Mouse (Mus musculus): ENCODE measurements around the gene Lcn2. TPM values are rescaled to one million over a fixed set of nuclear protein-coding genes. Genes with fewer than 3 reads are reported as not detected.

Lcn2 gene
- polyA plus RNA-seq, 1 experiment, result 32.0 TPM

DNA sequence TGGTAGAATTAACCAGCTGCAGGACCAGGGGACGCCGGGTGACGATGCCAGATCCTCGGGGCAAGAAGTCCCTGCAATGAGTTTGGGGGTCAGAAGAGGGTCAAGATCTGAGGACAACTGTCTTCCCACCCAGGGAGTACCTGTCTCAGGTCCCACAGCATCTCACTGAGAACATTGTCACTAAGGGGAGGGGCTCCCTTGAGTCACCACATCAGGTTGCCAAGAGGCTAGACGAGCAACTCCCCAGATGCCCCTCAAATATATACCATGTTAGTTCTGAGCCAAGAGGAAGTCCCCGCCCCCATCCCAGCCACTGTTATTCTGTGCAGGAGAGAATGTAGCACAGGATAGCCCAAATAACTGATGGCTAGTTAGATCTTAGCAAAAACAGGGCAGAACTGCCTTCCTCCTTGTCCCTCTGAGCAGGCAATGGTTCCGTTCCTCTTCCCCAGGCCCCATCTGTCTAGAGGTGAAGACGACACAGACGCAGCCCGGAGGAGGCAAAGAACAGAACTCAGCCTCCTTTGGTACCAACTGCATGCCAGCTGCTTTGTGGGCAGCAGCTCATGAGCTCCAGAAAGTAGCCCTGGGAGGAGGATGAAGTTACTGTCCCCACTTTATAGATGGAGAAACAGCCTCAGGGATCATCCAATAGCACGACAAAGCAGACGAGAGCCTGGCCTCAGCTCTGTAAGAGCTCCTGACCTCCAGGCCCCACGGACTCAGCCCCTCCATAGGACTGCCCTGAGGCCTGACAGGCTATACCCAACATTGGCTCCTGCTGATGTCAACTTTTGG lies 47.0 kb downstream of the Lcn2 start:
- Histone ChIP-seq H3K27me3 (replicated peaks) (peaks cover 73% of the 10 kb centered on the region), H3K9me3 (peaks cover 6% of the 10 kb centered on the region), H3K4me3 (replicated peaks) (no peak overlapping the region), H3K36me3 (replicated peaks; ENCODE audit: low read length) (no peaks in the 10 kb centered on the region), H3K4me1 (peaks cover 7% of the 10 kb centered on the region)
- no peak for TF ChIP-seq GATA1 (IDR thresholded peaks at IDR 0.05; ENCODE audit: borderline replicate concordance, low read length)
- no peak for TF ChIP-seq FLI1 (IDR thresholded peaks at IDR 0.05; ENCODE audit: low read length)

DNA sequence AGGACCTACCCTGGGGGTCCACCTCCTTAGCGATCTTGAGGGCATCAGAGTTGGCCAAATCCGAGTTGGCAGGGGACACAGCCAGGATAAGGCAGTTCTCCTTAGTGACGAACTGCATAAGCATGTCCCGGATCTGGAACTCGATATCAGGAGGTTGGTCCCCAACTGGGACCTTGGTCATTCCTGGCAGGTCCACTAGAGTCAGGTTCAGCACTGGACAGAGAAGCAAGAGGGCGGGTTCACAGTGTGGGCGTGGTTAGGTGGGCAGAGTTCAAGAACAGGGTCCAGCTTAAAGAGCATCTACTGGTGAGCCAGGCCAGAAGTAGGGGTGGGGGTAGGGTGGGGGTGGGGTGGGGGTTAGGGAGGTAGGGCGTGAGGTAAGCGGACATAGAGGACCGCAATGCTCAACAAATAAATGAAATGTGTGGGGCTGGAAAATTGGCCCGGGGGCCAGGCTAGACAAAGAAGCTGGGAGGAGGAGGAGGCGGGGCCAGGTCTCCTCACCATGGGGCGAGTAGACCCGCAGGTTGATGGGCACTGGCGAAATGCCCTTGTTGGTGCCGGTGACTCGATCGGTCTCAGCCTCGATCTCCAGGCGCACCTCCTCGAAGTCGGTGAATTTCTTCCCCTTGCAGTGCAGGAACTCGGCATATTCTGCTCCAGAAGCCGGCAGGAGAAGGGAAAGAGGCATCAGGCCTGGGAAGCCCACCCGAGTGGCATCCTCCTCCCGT lies 48.0 kb downstream of the Lcn2 start:
- Histone ChIP-seq H3K36me3 (replicated peaks; ENCODE audit: low read length) (no peaks in the 10 kb centered on the region), H3K4me1 (peaks cover 12% of the 10 kb centered on the region), H3K4me3 (replicated peaks) (no peak overlapping the region), H3K9me3 (peaks cover 6% of the 10 kb centered on the region), H3K27me3 (replicated peaks) (peaks cover 79% of the 10 kb centered on the region)
- TF ChIP-seq FLI1 (IDR thresholded peaks at IDR 0.05; ENCODE audit: low read length) (no peak), GATA1 (IDR thresholded peaks at IDR 0.05; ENCODE audit: borderline replicate concordance, low read length) (no peak)

DNA sequence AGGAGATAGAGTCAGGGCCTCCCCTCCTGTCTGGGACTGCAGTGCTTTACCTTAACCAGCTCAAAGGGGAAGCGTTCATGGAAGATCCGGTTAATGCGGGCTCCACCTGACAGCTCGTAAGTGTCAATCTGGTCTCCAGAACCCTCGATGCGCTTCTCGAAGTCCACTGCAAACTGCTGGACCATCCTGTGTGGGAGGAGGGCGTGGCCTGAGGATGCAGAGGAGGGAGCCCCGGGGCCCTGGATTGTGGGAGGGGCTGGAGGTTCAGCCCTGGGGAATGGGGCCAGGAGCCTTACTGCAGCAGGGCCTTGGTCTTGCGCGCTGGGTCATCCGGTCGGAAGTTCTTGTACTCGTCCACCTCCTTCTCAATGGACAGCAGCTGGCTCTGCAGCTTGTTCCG lies 52.2 kb downstream of the Lcn2 start:
- H3K4me3 ChIP-seq (replicated peaks), result no peak overlapping the region
- no peak for TF ChIP-seq FLI1 (IDR thresholded peaks at IDR 0.05; ENCODE audit: low read length)
- no peak for TF ChIP-seq GATA1 (IDR thresholded peaks at IDR 0.05; ENCODE audit: borderline replicate concordance, low read length)
- no peaks in the 10 kb centered on the region for H3K36me3 ChIP-seq (replicated peaks; ENCODE audit: low read length)
- peaks cover 83% of the 10 kb centered on the region for H3K27me3 ChIP-seq (replicated peaks)
- H3K9me3 ChIP-seq, result peaks cover 6% of the 10 kb centered on the region
- H3K4me1 ChIP-seq, result peaks cover 8% of the 10 kb centered on the region

Other genes with a start within 250 kb of the Lcn2 start
- gene Prrc2b, start 237.2 kb downstream of the Lcn2 start, polyA plus RNA-seq (2012; ENCODE audit: insufficient read depth, low replicate concordance), result 20.7 and 115 TPM in 2 replicates
- gene Pomt1, start 151.7 kb downstream of the Lcn2 start, polyA plus RNA-seq (2012; ENCODE audit: insufficient read depth, low replicate concordance), result 5.3 and 16.0 TPM in 2 replicates
- gene Uck1, start 128.1 kb downstream of the Lcn2 start, polyA plus RNA-seq (2012; ENCODE audit: insufficient read depth, low replicate concordance), result 26.0 and 29.8 TPM in 2 replicates
- gene Golga2, start 100.9 kb downstream of the Lcn2 start, polyA plus RNA-seq (2012; ENCODE audit: insufficient read depth, low replicate concordance), result 26.0 and 40.5 TPM in 2 replicates
- gene Swi5, start 100.2 kb downstream of the Lcn2 start, polyA plus RNA-seq (2012; ENCODE audit: insufficient read depth, low replicate concordance), result 652 and 1,719 TPM in 2 replicates
- 103 and 163 TPM in 2 replicates for gene Ciz1, start 35.9 kb downstream of the Lcn2 start, polyA plus RNA-seq (2012; ENCODE audit: insufficient read depth, low replicate concordance)
- 3.6 and 6.2 TPM in 2 replicates for gene Dnm1, start 34.9 kb downstream of the Lcn2 start, polyA plus RNA-seq (2012; ENCODE audit: insufficient read depth, low replicate concordance)
- gene 1110008P14Rik, start 6.3 kb downstream of the Lcn2 start, polyA plus RNA-seq (2012; ENCODE audit: insufficient read depth, low replicate concordance), result 74.3 and 79.5 TPM in 2 replicates
- 2.5 and 3.4 TPM in 2 replicates for gene Ptges2, start 7.6 kb upstream of the Lcn2 start, polyA plus RNA-seq (2012; ENCODE audit: insufficient read depth, low replicate concordance)
- 3.9 and 10.8 TPM in 2 replicates for gene Naif1, start 62.2 kb upstream of the Lcn2 start, polyA plus RNA-seq (2012; ENCODE audit: insufficient read depth, low replicate concordance)
- 7.3 and 7.9 TPM in 2 replicates for gene Slc25a25, start 63.2 kb upstream of the Lcn2 start, polyA plus RNA-seq (2012; ENCODE audit: insufficient read depth, low replicate concordance)
- 0.64 and 1.8 TPM in 2 replicates for gene Fam102a, start 147.1 kb upstream of the Lcn2 start, polyA plus RNA-seq (2012; ENCODE audit: insufficient read depth, low replicate concordance)
- gene Dpm2, start 182.6 kb upstream of the Lcn2 start, polyA plus RNA-seq (2012; ENCODE audit: insufficient read depth, low replicate concordance), result 2.8 and 10.0 TPM in 2 replicates
- not detected in 2 replicates for gene Pip5kl1, start 186.5 kb upstream of the Lcn2 start, polyA plus RNA-seq (2012; ENCODE audit: insufficient read depth, low replicate concordance)
- gene 9430097D07Rik, start 187.4 kb upstream of the Lcn2 start, polyA plus RNA-seq (2012; ENCODE audit: insufficient read depth, low replicate concordance), result not detected in 2 replicates
- 16.3 and 18.9 TPM in 2 replicates for gene St6galnac4, start 198.8 kb upstream of the Lcn2 start, polyA plus RNA-seq (2012; ENCODE audit: insufficient read depth, low replicate concordance)
- gene St6galnac6, start 211.5 kb upstream of the Lcn2 start, polyA plus RNA-seq (2012; ENCODE audit: insufficient read depth, low replicate concordance), result 36.4 and 40.9 TPM in 2 replicates
- 11.0 and 12.2 TPM in 2 replicates for gene Ak1, start 233.5 kb upstream of the Lcn2 start, polyA plus RNA-seq (2012; ENCODE audit: insufficient read depth, low replicate concordance)

All from megakaryocyte, embryonic 14.5 days (primary cell).